Mouse (Mus musculus) effector memory CD4-positive, alpha-beta T cell, adult 5 months (primary cell): ENCODE results near the gene Ddah1. TPM values are rescaled to one million over a fixed set of nuclear protein-coding genes. Genes with fewer than 3 reads are reported as not detected.

Experiments
- polyA plus RNA-seq: library from polyadenylated mRNA; unstranded; fragments of 100-300 nt; shearing (Covaris generic); gene quantifications from one replicate; pipeline ENCODE4 v1.2.1, GENCODE M21; 2017

Gene Ddah1
- polyA plus RNA-seq, result not detected

DNA sequence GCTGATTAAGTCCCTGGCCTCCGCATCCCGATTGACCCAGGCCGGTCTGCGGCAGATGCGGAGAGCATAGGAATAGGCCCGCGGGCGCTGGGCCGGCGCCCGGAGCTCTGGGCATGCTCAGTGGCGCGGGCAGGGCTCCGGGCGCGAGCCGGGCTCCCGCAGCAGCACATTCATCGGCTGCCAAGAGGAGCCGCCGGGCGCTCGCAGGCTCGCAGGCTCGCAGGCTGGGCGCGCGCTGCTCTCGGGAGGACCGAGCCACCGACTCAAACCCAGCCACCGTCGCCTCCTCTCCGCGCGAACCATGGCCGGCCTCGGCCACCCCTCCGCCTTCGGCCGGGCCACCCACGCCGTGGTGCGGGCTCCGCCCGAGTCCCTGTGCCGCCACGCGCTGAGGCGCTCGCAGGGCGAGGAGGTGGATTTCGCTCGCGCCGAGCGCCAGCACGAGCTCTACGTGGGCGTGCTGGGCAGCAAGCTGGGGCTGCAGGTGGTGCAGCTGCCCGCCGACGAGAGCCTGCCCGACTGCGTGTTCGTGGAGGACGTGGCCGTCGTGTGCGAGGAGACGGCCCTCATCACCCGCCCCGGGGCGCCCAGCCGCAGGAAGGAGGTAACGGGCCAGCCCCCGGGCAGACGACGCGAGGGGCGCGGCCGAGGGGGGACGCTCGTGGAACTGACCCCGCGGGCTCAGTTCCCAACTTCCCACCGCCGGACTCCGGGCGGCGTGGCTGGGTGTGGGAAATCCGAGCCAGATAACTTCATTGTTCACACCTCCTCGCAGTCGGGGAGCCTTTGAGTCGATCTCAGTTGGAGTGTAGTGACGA lies at the start of gene Ddah1:
TSS of gene Ddah1 (plus strand) at position 115 of the 818 bp plus-strand sequence.

DNA sequence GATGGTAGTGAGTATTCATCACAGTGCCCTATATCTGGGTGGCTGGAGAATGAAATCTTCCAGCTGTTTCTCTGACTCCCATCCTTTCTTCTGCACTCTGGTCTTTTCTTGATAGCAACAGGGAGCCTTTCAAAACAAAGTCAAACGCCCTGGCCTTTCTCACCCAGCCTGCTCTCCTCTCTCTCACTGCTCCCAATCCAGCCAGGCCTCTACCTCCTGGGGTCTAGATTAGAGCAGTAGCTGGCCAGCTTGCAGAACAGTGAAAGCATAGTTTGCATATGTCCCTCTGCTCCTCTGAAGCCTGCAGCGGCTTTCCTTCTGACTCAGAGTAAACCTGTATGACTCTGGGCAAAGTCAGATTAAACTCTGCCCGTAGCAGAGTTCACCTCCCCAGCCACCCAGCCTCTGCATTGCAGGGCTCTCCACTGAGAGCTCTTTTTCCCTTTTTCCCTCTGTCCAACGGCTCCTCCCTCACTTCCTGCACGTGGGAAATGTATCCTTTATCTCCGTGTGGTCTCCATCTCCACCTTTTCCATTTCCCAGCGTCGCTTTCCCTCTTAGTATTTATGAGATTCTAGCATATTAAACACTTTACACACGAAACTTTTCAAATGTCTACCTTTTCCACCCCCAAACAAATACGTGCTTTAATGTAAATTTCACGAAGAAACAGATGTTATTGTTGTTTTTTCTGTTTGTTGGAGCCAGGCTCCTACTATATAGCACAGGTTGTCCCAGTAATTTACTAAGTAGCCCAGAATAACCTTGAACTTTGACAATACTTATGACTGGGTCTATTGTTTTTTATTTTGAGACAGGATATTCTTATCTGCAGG lies 163.8 kb downstream of the Ddah1 start, which contains the start of gene Bcl10:
TSS of gene Bcl10 (plus strand) at position 786 of the 836 bp plus-strand sequence.

DNA sequence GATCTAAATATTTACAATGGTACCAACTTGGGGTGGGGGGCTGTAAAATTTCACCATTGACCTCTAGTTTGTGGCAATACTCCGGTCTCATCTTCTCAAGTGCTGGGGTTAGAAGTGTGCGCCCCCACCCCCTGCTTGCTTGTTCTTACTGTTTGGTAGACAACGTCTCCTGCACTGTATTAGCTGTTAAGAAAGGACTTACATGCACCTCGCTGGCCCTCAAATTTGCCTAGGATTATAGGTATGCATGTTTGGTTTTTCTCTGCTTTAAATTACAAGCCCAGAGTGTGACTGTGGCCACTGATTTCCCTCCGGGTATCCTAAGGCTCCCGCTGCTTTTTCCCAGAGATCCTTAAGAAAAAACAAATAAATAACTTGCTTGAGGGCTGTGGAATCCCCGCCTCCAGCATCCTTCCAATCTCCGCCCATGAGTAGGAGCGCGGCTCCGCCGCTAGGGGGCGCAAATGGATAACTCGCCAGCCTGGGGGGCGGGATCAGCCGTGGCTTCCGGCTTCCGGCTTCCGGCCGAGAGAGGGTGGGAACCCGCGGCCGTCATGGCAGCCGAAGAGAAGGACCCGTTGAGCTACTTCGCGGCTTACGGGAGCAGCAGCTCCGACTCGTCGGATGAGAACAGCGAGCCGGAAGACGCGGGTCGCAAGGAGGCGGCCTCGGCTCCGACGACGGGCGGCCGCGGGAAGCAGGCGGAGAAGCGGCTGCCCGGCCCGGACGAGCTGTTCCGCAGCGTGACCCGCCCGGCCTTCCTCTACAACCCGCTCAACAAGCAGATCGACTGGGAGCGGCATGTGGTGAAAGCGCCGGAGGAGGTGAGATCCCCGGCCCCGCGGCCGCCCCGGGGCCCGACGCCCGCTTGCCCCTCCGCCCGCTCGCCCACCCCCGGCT lies 179.3 kb downstream of the Ddah1 start, which contains the start of gene 2410004B18Rik:
TSS of gene 2410004B18Rik (plus strand) at position 510 of the 900 bp plus-strand sequence.

Other genes with a start within 250 kb of the Ddah1 start
- 21.1 TPM for gene Znhit6, start 182.5 kb upstream of the Ddah1 start, polyA plus RNA-seq
- not detected for gene Ccn1, start 108.7 kb upstream of the Ddah1 start, polyA plus RNA-seq
- gene Bcl10, start 164.1 kb downstream of the Ddah1 start, polyA plus RNA-seq, result 204 TPM
- 71.2 TPM for gene 2410004B18Rik, start 179.3 kb downstream of the Ddah1 start, polyA plus RNA-seq
- 0.32 TPM for gene Syde2, start 229.2 kb downstream of the Ddah1 start, polyA plus RNA-seq